Mouse (Mus musculus): ENCODE data around the gene Steap3.

Gene Steap3

GRCm38 (mm10) chr1:120198942-120199341 is 73.6 kb downstream of the Steap3 start:
- no peak for DNase-seq (ENCODE audit: low spot score in 2 of 2)

- DNase-seq (ENCODE audit: low spot score in 2 of 2), result no peak
These were observed 74.4 kb downstream of the Steap3 start for GRCm38 (mm10) chr1:120198151-120198550.

GRCm38 (mm10) chr1:120197189-120197588 is 75.3 kb downstream of the Steap3 start:
- peak; percentile 65 to 74 for DNase-seq (ENCODE audit: low spot score in 2 of 2)

DNA sequence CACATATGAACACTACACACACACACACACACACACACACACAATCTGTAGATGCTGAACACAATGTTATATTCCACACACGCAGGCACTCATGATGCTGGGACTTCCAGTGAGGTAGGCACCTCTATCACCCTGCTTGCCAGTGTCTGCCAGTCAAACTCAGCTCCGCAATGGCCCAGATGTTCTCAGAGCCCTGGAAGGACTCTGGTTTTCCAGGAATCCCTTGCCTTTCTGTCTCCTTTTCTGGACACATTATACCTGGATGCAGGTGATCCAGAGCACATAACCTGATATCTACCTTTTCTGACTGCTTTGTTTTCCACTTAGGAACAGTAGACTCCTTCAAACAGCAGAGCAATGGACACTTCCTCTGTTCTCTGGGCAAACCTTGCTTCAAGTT is 75.8 kb downstream of the Steap3 start:
- no peak for DNase-seq (ENCODE audit: low spot score in 2 of 2)

GRCm38 (mm10) chr1:120195947-120196346 is 76.6 kb downstream of the Steap3 start:
- no peak for DNase-seq (ENCODE audit: low spot score in 2 of 2)

- no peak for DNase-seq (ENCODE audit: low spot score in 2 of 2)
These were observed 78.9 kb downstream of the Steap3 start for GRCm38 (mm10) chr1:120193586-120193985.

- no peak for DNase-seq (ENCODE audit: low spot score in 2 of 2)
These were observed 80.2 kb downstream of the Steap3 start for GRCm38 (mm10) chr1:120192321-120192720.

GRCm38 (mm10) chr1:120190946-120191345 is 81.6 kb downstream of the Steap3 start:
- DNase-seq (ENCODE audit: low spot score in 2 of 2), result no peak

DNA sequence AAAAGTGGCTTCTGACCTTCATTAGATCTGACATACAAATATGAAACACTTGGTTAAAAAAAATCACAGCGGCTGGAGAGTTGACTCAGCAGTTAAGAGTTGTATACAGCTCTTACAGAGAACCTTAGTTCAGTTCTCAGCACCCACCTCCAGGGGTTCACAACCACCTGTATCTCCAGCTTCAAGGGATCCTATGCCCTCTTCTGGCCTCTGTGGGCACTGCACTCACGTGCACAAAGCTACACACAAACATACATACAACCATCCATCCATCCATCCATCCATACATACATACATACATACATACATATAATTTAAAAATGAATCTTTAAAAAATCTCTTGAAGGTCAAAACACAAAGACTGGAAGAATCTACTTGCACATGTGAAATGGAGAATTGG is 82.2 kb downstream of the Steap3 start:
- DNase-seq (ENCODE audit: low spot score in 2 of 2), result no peak

GRCm38 (mm10) chr1:120189206-120189605 is 83.3 kb downstream of the Steap3 start:
- no peak for DNase-seq (ENCODE audit: low spot score in 2 of 2)

DNA sequence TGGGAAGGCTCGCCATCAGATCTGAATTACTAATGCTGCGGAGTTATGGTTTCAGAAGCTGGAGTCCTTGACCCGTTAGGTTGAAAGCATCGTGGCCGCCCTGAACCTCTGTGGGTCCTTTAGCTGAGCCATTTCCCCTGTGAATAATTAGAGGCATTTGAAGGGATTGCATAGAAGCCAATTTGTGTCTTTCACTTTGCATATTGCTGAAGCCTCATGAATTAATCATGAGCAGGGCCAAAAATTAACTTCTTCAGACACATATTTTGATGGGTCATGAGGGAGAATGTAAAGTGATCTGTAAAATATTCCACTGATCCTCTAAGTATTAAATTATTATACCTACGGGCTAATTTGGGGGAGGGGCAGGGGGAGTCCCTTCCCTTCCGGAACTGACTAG is 85.4 kb downstream of the Steap3 start:
- DNase-seq (ENCODE audit: low spot score in 2 of 2), result no peak

DNA sequence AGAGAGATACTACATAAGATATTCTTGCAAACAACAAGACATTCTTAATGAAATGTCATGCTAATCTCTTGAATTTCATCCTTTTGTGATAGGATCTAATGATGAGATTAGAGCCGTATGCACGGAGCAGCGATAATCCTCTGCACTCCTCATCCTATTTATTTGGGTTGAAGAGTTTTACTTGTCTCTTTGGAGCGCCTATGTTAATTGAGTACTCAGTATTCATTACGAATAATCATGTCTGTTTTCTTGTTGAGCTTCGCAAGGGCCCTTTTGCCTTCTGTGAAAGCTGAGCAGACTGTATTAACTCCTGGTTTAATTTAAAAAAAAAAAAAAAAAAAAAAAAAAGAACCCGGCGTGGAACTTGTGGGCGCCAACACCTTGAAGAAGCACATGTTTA is 85.8 kb downstream of the Steap3 start:
- DNase-seq (ENCODE audit: low spot score in 2 of 2), result no peak

DNA sequence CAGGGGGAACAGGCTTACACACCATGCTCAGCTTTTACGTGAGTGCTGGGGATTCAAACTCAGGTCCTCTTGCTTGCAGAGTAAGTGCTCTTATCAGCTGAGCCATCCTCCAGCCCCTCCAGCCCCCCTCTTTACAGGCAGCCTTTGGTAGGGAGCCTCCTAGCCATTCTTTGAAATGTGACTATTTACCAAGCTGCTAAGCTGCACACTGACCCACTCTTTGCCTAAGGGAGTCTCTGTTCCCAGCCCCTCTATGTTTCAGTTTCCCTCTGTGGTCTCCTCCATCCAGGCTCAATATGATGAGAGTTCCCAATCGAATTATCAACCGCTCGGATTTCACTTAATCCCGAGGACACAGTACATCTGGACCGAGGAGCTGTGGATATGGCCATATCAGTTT is 86.3 kb downstream of the Steap3 start:
- DNase-seq (ENCODE audit: low spot score in 2 of 2), result no peak

DNA sequence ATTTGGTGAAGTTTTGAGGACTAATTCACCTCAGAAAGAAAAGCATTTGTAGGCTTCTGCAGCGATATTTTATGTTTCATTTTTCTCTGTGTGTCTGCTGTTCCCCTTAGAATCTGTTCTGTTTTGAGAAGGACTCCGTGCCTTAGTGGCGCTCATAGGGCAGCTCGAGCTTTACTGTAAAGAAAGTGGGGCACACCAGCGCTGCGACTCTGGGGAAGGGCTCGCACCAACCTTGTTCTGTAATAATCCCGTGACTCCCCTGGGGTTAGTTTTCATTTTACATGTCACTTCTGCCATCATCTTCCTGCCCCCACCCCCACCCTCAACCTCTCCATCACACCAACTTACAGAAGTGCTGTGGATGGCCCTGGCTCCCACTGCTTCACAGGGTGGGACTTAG is 95.4 kb downstream of the Steap3 start:
- DNase-seq (ENCODE audit: low spot score in 2 of 2), result no peak

- no peak for DNase-seq (ENCODE audit: low spot score in 2 of 2)
These were observed 96.2 kb downstream of the Steap3 start for GRCm38 (mm10) chr1:120176313-120176712.

DNA sequence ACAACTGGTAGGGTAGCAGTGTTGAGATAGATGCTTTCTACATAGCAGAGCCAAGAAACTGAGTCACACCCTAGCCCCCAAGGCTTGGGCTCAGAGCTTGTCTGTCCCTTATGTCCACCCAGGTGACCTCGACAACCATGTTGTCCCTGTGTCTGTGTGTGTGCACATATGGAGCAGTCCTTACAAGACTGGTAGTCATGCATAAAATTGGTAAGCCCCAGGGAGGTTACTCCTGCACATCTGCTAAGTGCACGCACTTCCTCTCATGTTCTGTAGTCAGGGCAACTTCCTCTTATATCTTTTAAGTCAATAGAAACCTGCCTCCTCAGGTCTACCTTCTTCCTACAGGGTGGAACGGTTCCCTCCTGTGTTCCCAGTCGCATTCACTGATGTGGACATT is 97.5 kb downstream of the Steap3 start:
- DNase-seq (ENCODE audit: low spot score in 2 of 2), result no peak

DNA sequence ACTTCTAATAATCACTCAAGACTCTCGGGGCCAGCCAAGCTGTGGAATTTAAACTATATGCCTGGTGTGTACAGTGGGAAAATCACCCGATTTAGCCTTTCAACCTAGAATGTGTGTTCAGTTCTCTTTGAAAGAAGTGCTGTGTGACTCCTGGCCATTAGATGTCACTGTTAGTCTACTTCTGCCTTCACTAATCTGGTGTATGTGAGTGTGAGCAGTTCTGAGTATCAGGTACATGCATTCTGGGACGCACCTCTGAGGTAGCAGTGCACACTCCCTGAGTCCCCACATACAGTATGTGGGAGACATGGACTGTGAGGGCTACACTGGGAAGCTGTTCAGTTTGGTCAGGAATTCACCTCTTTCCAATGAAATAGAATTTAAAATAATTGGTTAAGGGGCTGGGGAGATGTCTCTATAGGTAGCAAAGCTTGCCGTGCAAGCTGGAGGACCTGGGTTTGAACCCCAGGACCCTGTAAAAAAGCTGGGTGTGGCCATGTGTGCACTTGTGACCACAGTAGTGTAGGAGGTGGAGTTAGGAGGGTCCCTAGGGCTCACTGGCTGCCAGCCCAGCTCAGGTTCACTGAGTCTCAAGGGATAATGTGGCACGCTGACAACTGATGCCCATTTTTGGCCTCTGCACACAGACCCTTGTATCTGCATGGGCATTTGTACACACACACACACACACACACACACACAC is 100.5 kb downstream of the Steap3 start:
- no peak for DNase-seq (ENCODE audit: low spot score in 2 of 2)

GRCm38 (mm10) chr1:120170307-120170706 is 102.2 kb downstream of the Steap3 start:
- DNase-seq (ENCODE audit: low spot score in 2 of 2), result no peak

DNA sequence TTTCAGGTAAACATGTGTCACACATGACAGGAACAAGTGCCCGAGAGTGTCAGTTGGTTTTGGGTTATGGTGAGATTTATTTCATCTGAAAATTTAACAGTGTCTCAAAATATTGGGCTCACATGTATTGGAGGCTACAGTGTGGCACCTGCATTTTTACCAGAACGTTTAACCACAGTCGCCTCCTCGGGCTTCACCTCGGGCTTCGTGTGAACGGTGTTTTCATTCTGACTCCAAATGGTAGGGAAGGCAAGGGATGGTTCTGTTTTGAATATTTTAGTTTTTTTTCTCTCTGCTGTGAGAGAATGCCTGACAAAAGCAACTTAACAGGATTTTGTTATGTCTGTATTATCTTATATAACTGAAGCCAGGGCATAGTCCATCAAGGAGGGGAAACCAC is 103.8 kb downstream of the Steap3 start:
- DNase-seq (ENCODE audit: low spot score in 2 of 2), result no peak

DNA sequence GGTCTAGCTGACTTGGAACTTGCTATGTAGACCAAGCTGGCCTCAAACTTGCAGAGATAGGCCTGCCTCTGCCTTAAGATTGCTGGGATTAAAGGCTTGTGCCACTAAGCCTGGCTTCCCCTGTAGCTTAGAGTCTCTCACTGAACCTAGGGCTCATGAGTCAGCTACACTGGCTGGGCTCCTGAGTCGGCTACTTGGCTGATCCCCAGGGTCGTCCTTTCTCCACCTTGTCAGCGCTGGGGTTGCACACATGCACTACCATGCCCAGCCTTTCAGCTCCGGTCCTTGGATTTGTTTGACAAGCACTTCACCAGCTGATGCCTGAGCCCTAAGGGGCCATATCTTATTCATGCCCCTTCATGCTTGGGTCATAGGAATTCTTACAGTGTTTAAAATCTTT is 104.5 kb downstream of the Steap3 start:
- DNase-seq (ENCODE audit: low spot score in 2 of 2), result no peak

DNA sequence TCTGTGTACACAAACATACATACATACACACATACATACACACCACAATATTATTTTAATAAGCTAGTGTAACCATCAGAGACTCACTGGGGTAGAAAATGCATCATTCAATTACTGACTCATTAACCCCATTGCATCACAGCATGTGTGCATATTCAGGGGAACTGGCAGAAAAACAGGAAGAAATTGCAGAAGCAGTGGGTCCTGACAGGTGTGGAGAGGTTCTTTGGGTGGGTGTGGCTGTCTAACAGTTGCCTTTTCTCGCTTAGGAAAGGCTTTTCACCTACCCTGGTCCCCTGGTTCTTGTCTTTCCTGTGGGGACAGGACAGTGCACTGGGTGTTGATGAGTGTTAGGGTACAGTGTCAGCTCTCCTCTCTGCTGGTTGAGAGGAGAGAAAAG is 109.9 kb downstream of the Steap3 start:
- DNase-seq (ENCODE audit: low spot score in 2 of 2), result no peak

DNA sequence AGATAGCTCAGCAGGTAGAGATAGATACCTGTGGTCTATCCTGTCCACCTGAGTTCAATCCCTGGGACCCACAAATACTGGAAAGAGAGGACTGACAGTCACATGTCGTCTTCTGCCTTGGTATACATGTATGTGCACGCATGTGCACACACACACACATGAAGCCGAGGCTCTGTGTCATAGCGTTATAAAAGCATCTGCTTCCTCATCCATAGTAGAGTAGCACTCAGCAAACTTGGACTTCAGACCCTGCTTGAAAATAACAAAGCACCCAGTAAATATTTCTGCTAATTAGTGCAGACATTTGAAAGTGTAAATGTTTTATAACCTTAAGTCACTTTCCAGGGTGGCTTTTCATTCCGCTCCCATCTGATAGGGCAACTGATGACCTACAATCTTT is 111.0 kb downstream of the Steap3 start:
- no peak for DNase-seq (ENCODE audit: low spot score in 2 of 2)

DNA sequence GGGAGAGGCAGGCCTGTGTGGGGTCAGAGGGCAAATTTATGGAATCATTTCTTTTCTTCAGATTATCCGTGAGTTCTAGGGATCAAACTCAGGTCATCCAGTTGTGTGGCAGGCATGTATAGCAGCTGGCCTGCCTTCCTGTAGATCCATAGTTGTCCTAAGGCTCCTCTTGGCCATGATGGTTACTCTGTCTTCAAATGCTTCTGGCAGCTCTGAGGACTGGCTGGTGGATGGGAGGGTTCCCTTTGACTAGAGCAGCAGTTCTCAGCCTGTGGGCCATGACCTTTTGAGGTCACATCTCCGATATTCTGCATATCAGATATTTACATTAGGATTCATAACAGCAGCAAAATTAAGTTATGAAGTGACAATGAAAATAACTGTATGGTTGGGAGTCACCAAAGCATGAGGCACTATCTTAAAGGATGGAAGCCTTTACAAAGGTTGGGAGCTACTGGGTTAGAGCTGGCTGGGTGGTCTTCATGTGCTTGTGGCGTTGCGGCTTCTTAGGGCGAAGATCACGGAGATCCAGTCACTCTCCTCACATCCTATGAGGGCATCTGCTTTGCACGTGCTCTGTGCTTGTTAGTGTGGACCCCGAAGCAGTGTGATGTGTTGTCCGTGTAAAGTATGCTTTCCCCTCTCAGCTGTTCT is 113.9 kb downstream of the Steap3 start:
- no peak for DNase-seq (ENCODE audit: low spot score in 2 of 2)

GRCm38 (mm10) chr1:120155325-120155724 is 117.2 kb downstream of the Steap3 start:
- no peak for DNase-seq (ENCODE audit: low spot score in 2 of 2)

Measured in urinary bladder, postnatal 36 days (tissue).